Mouse (Mus musculus) liver, adult 2 months (tissue): ENCODE data around the gene Myef2.

Source experiments
- CTCF ChIP-seq: fragments of 200-500 bp; IDR thresholded peaks from 2 replicates; pipeline ENCODE4 v1.5.1; 2011; ENCODE audit warnings: low read depth, low read length, control low read depth
- POLR2A ChIP-seq: fragments of 200-500 bp; IDR thresholded peaks from 2 replicates; pipeline ENCODE4 v1.6.1; 2011; ENCODE audit warnings: low read length, control low read depth; ENCODE audit not compliant: insufficient read depth; ENCODE audit errors: extremely low read depth

DNA sequence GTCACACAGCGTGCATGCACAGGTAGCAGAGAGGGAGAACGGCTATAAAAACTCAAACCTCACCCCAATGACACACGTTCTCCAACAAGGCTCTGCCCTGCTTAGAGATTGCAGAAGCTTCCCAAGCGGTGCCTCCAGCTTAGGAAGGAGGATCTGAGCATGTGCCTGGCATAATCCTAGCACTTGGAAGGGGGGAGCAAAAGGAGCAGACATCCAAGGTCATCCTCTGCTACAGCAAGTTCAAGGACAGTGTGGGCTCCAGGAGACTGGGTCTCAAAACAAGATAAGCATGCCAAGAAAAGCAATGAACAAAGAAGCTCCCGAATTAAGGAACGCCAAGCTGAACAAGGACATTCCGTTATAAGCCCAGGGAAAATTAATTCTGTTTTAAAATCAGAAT is 62.0 kb downstream of the Myef2 start:
- no peak for TF ChIP-seq CTCF
- no peak for TF ChIP-seq POLR2A
